Mouse (Mus musculus) ES-CJ7 (cell line): ENCODE results near the gene Olr1.
"Not testable (repeated sequence)": the region's sequence is repeated elsewhere in the genome, so short reads cannot be mapped to it uniquely, and the experiment has no call there.

Experiments
- DNase-seq: peaks from one replicate; pipeline ENCODE4 v3.0.0; 2011; ENCODE audit warnings: low read depth, low spot score

The Olr1 gene

GRCm38 (mm10) chr6:129512367-129512766 is 5.4 kb upstream of the Olr1 start, which contains the start of gene Tmem52b:
TSS of gene Tmem52b (plus strand) at chr6:129512555.
- no peak for DNase-seq

GRCm38 (mm10) chr6:129510120-129510911 is 3.4 kb upstream of the Olr1 start:
- DNase-seq: no peak

GRCm38 (mm10) chr6:129503471-129503870 is 3.5 kb downstream of the Olr1 start:
- DNase-seq: no peak

GRCm38 (mm10) chr6:129499516-129499915 is 7.4 kb downstream of the Olr1 start:
- DNase-seq: not testable (repeated sequence)

DNA sequence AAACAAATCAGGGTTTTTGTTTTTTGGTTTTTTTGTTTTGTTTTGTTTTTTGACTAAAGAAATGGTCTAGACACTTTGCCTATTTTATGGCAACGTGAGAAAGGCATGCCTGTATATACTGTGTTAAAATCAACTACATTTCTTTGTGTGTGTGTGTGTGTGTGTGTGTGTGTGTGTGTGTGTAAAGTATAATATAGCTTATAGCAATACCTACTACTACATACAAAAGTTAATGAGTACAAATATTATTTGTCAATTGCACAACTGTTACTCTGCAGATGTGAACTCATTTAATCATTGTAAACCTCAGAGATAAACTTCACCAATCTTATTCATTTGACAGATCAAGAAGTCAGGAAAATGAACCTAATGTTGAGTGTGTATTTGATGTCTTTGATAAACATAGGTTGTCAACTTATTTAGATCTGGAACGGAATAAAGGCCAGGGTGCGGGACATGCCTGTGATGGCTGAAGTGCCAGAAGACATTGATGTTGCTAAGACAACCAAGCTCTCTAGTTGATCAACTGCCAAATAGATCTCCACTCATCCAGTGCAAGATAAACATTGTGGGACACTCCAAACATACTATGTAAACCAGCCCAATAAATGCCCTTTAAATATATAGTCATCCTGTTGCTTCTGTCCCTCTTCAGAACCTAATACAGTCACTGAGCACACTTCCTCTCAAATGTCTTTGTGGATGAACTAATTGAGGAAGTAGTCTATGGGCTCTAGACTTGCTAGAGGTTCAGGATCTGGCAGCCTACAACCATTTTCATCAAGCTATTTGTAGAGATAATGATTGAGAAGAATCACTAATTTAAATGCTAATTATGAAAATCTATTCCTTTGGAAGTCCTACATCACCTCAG is 9.4 kb downstream of the Olr1 start:
- no peak for DNase-seq

- DNase-seq: no peak
These were observed 12.0 kb downstream of the Olr1 start for GRCm38 (mm10) chr6:129494924-129495323.

GRCm38 (mm10) chr6:129480089-129480958 is 26.6 kb downstream of the Olr1 start:
- no peak for DNase-seq

GRCm38 (mm10) chr6:129476404-129477126 is 30.4 kb downstream of the Olr1 start:
- DNase-seq: peak; percentile 46

- DNase-seq: no peak
These were observed 34.3 kb downstream of the Olr1 start for GRCm38 (mm10) chr6:129472627-129473026.

DNA sequence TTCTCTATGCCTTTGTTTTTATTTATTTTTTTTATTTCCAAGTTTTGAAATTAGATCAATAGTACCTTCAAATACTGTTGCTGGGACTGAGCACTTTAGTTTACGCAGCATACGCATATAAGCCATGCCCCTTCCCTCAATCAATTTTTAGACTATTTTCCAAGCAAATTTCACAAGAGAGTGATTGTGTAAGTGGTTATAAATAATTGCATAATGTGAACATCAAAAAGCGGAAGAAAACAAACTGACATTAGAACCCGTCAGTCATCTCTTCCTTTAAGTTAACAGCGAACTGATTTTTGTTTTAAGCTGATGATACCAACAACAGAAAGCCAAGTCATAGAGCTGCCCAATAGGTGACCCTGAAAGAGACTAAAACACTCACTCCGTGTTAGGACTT is 35.6 kb downstream of the Olr1 start:
- no peak for DNase-seq

DNA sequence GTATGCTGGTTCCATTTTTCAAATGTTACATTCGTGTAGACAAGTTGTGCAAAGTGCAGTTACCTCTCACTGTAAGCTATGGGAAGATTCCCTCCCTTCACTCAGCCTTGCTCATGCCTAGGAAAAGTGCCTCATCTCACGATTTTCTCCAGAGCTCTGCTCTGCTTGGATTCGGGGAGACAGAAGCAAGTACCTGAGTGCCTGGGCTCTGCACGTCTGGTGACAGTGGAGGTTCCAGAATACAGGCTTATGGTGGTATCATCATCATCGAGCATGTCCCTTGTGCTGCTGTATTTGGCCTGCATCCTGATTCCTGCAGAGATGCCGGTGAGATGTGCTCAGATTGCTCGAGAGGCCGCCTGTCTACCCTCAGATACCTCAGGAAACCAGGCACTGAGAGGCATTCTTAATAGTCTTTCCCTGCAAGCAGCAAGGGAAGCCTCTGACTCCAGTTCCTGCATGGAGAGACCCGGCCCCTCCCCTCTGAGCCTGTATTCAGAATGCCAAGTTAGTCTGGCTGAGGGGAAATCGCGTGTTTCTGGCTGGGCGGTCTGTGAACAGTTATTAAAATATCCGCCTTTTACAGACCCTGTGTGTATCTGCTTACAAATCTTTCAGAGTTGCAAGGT is 55.4 kb downstream of the Olr1 start, which contains the start of gene Clec1a:
TSS of gene Clec1a (minus strand) at position 590 of the 629 bp plus-strand sequence.
- no peak for DNase-seq

GRCm38 (mm10) chr6:129449743-129450142 is 57.2 kb downstream of the Olr1 start:
- no peak for DNase-seq

DNA sequence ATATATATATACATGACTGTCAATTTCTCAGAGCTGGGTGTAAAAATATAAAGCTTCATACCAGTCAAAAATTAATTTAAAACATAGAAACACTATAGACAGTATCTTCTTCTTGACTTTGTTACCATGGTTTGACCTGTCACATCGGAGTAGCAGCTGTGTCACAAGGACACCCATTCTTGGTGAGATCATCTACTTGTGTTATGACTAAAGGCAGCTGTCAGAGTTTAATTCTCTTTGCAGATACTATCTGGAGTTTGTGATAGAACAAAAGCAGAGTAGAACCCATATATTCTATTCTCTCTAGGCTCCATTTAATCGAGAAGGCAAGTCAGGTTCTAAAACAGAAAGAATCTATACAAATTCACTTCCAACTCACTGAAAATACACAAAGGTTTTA is 68.9 kb downstream of the Olr1 start:
- DNase-seq: no peak

DNA sequence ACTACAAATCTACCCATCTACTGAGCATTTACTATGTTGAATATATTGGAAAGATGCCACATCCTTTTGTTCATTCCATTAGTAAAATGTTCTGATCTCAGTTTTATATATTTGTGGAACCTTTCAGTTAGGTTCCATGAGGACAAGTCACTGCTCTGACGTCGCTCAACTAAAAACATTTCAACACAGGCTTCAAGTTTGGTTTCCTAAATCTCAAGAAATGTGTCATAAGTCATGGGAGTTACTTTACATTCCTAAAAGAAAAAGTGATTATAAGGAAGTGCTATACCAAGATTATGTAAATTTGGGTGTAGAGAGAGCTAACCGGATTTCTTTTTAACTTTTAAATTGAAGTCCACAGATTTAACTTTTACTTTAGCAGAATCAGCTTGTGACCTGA is 70.9 kb downstream of the Olr1 start:
- no peak for DNase-seq
